Mouse (Mus musculus) frontal cortex, adult 2 months (tissue): ENCODE measurements around the gene Ccr10. TPM values are rescaled to one million over a fixed set of nuclear protein-coding genes. Genes with fewer than 3 reads are reported as not detected.

Experiments
- DNase-seq, 2 experiments: peaks; one replicate each; pipeline ENCODE4 v3.0.0; 2022; ENCODE audit warnings: low spot score in 1 of 2; ENCODE audit errors: extremely low spot score in 1 of 2
- polyA plus RNA-seq: library from polyadenylated mRNA; depleted of rRNA; stranded (reverse); fragments of >200 nt; gene quantifications from 2 replicates; pipeline ENCODE4 v1.2.3, GENCODE M21; 2012

Ccr10 gene
- polyA plus RNA-seq, 1 experiment: 0.36 TPM

GRCm38 (mm10) chr11:101189495-101190180 lies 14.4 kb upstream of the Ccr10 start:
- peak in 1 of 2 experiments; percentile 66 for DNase-seq

- DNase-seq: no peak
Observed at GRCm38 (mm10) chr11:101188166-101188805, 13.0 kb upstream of the Ccr10 start.

- DNase-seq: no peak
Observed at GRCm38 (mm10) chr11:101187541-101187940, 12.3 kb upstream of the Ccr10 start.

GRCm38 (mm10) chr11:101186526-101187247 lies 11.4 kb upstream of the Ccr10 start:
- DNase-seq: no peak

GRCm38 (mm10) chr11:101185441-101185840 lies 10.2 kb upstream of the Ccr10 start:
- no peak for DNase-seq

- DNase-seq: no peak
Observed at GRCm38 (mm10) chr11:101184984-101185383, 9.7 kb upstream of the Ccr10 start.

GRCm38 (mm10) chr11:101182771-101183517 lies 7.7 kb upstream of the Ccr10 start:
- DNase-seq: no peak

- no peak for DNase-seq
Observed at GRCm38 (mm10) chr11:101181961-101182360, 6.7 kb upstream of the Ccr10 start.

GRCm38 (mm10) chr11:101180846-101181740 lies 5.8 kb upstream of the Ccr10 start:
- peak in 1 of 2 experiments; percentile 77 for DNase-seq

- DNase-seq: no peak
Observed at GRCm38 (mm10) chr11:101180261-101180660, 5.0 kb upstream of the Ccr10 start.

- no peak for DNase-seq
Observed at GRCm38 (mm10) chr11:101179306-101179705, 4.1 kb upstream of the Ccr10 start.

- DNase-seq: no peak
Observed at GRCm38 (mm10) chr11:101178061-101179058, 3.1 kb upstream of the Ccr10 start.

- peak in 1 of 2 experiments; percentile 86 for DNase-seq
Observed at GRCm38 (mm10) chr11:101176933-101177773, 1.9 kb upstream of the Ccr10 start.

- DNase-seq: peak in 1 of 2 experiments; percentile 61
Observed at GRCm38 (mm10) chr11:101176117-101176691, 961 bp upstream of the Ccr10 start.

GRCm38 (mm10) chr11:101175636-101176116 lies 433 bp upstream of the Ccr10 start:
- peak in 1 of 2 experiments; percentile 73 for DNase-seq

- no peak for DNase-seq
Observed at GRCm38 (mm10) chr11:101174389-101174745, 876 bp downstream of the Ccr10 start.
